Mouse (Mus musculus): Measurements from ENCODE around the gene A3galt2. TPM values are rescaled to one million over a fixed set of nuclear protein-coding genes. Genes with fewer than 3 reads are reported as not detected.

A3galt2 gene
- total and polyA plus RNA-seq, 2 experiments from 2014 or later = 0.10 to 1.1 TPM

GRCm38 (mm10) chr4:128817011-128817410 lies 61.8 kb downstream of the A3galt2 start:
- WGBS = 71% methylated on average over 7 of the region's 7 CpGs

More at GRCm38 (mm10) chr4:128817011-128817410, 61.8 kb downstream of the A3galt2 start:
- no peaks in the 10 kb centered on the region for H3K36me3 ChIP-seq (ENCODE audit: insufficient read depth, low read length)
- H3K27ac ChIP-seq = no peak overlapping the region
- H3K9ac ChIP-seq (replicated peaks; ENCODE audit: low read length) = no peak overlapping the region
- ATAC-seq (no peak), DNase-seq (ENCODE audit: low spot score) (no peak)
- H3K4me2 ChIP-seq (ENCODE audit: low read depth, low read length) = no peak overlapping the region
- peaks cover 7% of the 10 kb centered on the region; the same call in 1 of the 2 replicates for H3K4me1 ChIP-seq (ENCODE audit: insufficient read depth, low read length)
- TF ChIP-seq CTCF (IDR thresholded peaks at IDR 0.05; ENCODE audit: low read depth) = no peak
- H3K27me3 ChIP-seq (ENCODE audit: insufficient read depth, low read length) = no peaks in the 10 kb centered on the region
- no peak overlapping the region for H3K4me3 ChIP-seq (ENCODE audit: low read length)
- no peaks in the 10 kb centered on the region for H3K9me3 ChIP-seq (ENCODE audit: low read length)

Other genes starting within 250 kb of the A3galt2 start
- 6.7 and 15.3 TPM in 2 replicates for gene Zscan20, start 145.3 kb upstream of the A3galt2 start, total RNA-seq (2014; rRNA removed)
- gene Zscan20, start 145.3 kb upstream of the A3galt2 start, polyA plus RNA-seq (2015; fragmentation: Nextera tagmentation; extraction: Ambion mirVana) = 1.8 and 1.9 TPM in 2 replicates
- gene Tlr12, start 136.7 kb upstream of the A3galt2 start, total RNA-seq (2014; rRNA removed) = 1.0 and 1.2 TPM in 2 replicates
- gene Tlr12, start 136.7 kb upstream of the A3galt2 start, polyA plus RNA-seq (2015; fragmentation: Nextera tagmentation; extraction: Ambion mirVana) = 0.89 and 1.4 TPM in 2 replicates
- gene Phc2, start 100.7 kb upstream of the A3galt2 start, total RNA-seq (2014; rRNA removed) = 103 and 125 TPM in 2 replicates
- 46.1 and 50.7 TPM in 2 replicates for gene Phc2, start 100.7 kb upstream of the A3galt2 start, polyA plus RNA-seq (2015; fragmentation: Nextera tagmentation; extraction: Ambion mirVana)
- gene Zfp362, start 50.7 kb downstream of the A3galt2 start, total RNA-seq (2014; rRNA removed) = 25.6 and 35.7 TPM in 2 replicates
- gene Zfp362, start 50.7 kb downstream of the A3galt2 start, polyA plus RNA-seq (2015; fragmentation: Nextera tagmentation; extraction: Ambion mirVana) = 23.3 and 24.9 TPM in 2 replicates
- 30.8 and 33.4 TPM in 2 replicates for gene Trim62, start 128.2 kb downstream of the A3galt2 start, total RNA-seq (2014; rRNA removed)
- gene Trim62, start 128.2 kb downstream of the A3galt2 start, polyA plus RNA-seq (2015; fragmentation: Nextera tagmentation; extraction: Ambion mirVana) = 23.4 and 27.9 TPM in 2 replicates
- gene Azin2, start 207.1 kb downstream of the A3galt2 start, total RNA-seq (2014; rRNA removed) = 32.7 and 35.0 TPM in 2 replicates
- gene Azin2, start 207.1 kb downstream of the A3galt2 start, polyA plus RNA-seq (2015; fragmentation: Nextera tagmentation; extraction: Ambion mirVana) = 32.9 and 33.0 TPM in 2 replicates
- 24.9 and 32.3 TPM in 2 replicates for gene Ak2, start 236.6 kb downstream of the A3galt2 start, total RNA-seq (2014; rRNA removed)
- gene Ak2, start 236.6 kb downstream of the A3galt2 start, polyA plus RNA-seq (2015; fragmentation: Nextera tagmentation; extraction: Ambion mirVana) = 78.5 and 82.9 TPM in 2 replicates